7 mouse cellular contexts compared by ENCODE assay signal in the genomic region with DNA sequence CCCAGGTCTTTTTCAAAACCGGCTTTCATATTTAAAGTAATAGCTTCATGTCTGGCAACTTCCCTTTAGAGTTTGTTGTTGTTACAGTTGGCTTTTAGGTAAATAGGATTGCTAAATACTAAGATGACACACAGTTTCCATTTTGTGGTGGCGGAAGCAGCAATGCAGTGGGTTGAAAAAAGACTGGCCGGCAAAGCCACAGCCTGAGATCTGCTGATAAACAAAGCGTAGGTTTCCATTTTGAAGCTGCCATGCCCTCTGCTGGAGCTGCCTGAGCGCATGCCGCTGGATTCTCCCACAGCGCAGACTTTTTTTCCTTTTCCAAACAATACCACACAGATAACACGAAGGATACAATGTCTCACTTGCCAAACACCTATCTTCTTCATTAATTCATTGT. TPM values are rescaled to one million over a fixed set of nuclear protein-coding genes. Genes with fewer than 3 reads are reported as not detected.
DNase-seq lines count a peak whose midpoint lies in the region; ATAC-seq lines count a peak whose summit lies in the region.

No protein-coding gene starts in this region.

- intact Hi-C loops in left cerebral cortex, postnatal 14 days (cut with DNase I), result loop anchor here (1.0 to 10.0 kb wide), 4 partner anchors 178 to 368 kb away; no protein-coding TSS in a partner anchor

- peak; percentile 51 for ATAC-seq in activated CD4-positive, CD25-positive, alpha-beta regulatory T cell, adult 4 months
- peak; percentile 52 for ATAC-seq in common myeloid progenitor, adult 5-6 weeks (replicated peaks; ENCODE audit: low read depth, poor library complexity, severe bottlenecking)
- ATAC-seq in inflammation-experienced regulatory T-cells, adult 6 months, result peak; percentile 57
- peak; percentile 66 for ATAC-seq in megakaryocyte-erythroid progenitor cell, adult 5-6 weeks (replicated peaks; ENCODE audit: low FRiP score, low TSS enrichment, poor library complexity, severe bottlenecking)

- peak; percentile 53 for DNase-seq in gastrocnemius, postnatal 10 days
- peak; percentile 72 to 77 for DNase-seq in left cerebral cortex, postnatal 14 days (ENCODE audit: low spot score in 2 of 2)
- DNase-seq in right cerebral cortex, postnatal 4 days, result peak; percentile 53

RNA-seq across cellular contexts. Expression of gene Rgs2, which starts 2.6 kb away (rescaled TPM):
- polyA plus RNA-seq in activated CD4-positive, CD25-positive, alpha-beta regulatory T cell, adult 4 months (2017; shearing (Covaris generic)), result 10 to 100 TPM; 22.0 to 23.6 TPM
- total RNA-seq in common myeloid progenitor, adult 5-6 weeks (2017), result 98.6 and 123 TPM in 2 replicates
- 10 to 100 TPM; 14.1 to 15.7 TPM for total RNA-seq in gastrocnemius, postnatal 10 days (2021)
- polyA plus RNA-seq in inflammation-experienced regulatory T-cells, adult 6 months (2017; shearing (Covaris generic)), result 10 to 100 TPM; 22.9 to 54.9 (median 28.7) TPM
- total RNA-seq in left cerebral cortex, postnatal 14 days (2021), result 10 to 100 TPM; 52.5 to 64.5 TPM
- total RNA-seq in megakaryocyte-erythroid progenitor cell, adult 5-6 weeks (2014; fragmentation: Nextera tagmentation), result 9.0 and 12.7 TPM in 2 replicates
- total RNA-seq in megakaryocyte-erythroid progenitor cell, adult 5-6 weeks (2017), result 32.5 and 55.4 TPM in 2 replicates

Comparison
In these comparisons a context has a peak if more than half of its experiments do, and no peak if none do; other contexts are left out.
1. Peak in every context shown above with its lines: DNase-seq and ATAC-seq.